Mouse (Mus musculus) small intestine, adult 2 months (tissue): Measurements from ENCODE around the gene Tmem170b. TPM values are rescaled to one million over a fixed set of nuclear protein-coding genes. Genes with fewer than 3 reads are reported as not detected.

ENCODE experiments used
- H3K27ac ChIP-seq: fragments of 200-500 bp; 2 replicates; pipeline ENCODE4 v1.5.1; 2012; ENCODE audit warnings: low read depth, low read length, control low read depth, inconsistent platforms; ENCODE audit not compliant: insufficient read depth
- H3K27me3 ChIP-seq: fragments of 200-500 bp; 2 replicates; pipeline ENCODE4 v1.6.1; 2012; ENCODE audit warnings: mild to moderate bottlenecking, moderate library complexity, low read length, inconsistent platforms; ENCODE audit not compliant: control insufficient read depth, insufficient read depth
- H3K36me3 ChIP-seq: fragments of 200-500 bp; 2 replicates; pipeline ENCODE4 v1.6.1; 2012; ENCODE audit warnings: mild to moderate bottlenecking, low read length, control low read depth, inconsistent platforms; ENCODE audit not compliant: control insufficient read depth, insufficient read depth
- H3K4me1 ChIP-seq: fragments of 200-500 bp; 2 replicates; pipeline ENCODE4 v1.6.1; 2012; ENCODE audit warnings: low read length, inconsistent platforms, mixed read lengths; ENCODE audit not compliant: control insufficient read depth, insufficient read depth, insufficient read length
- H3K4me3 ChIP-seq: fragments of 200-500 bp; 2 replicates; pipeline ENCODE4 v1.5.1; 2012; ENCODE audit warnings: low read depth, mild to moderate bottlenecking, control low read depth, inconsistent platforms, low read length, moderate library complexity
- CTCF ChIP-seq: fragments of 200-500 bp; IDR thresholded peaks from 2 replicates; pipeline ENCODE4 v1.5.1; 2012; ENCODE audit warnings: low read depth, mild to moderate bottlenecking, control low read depth, inconsistent platforms, low read length, moderate library complexity, mixed read lengths; ENCODE audit not compliant: insufficient replicate concordance, insufficient read length; ENCODE audit errors: extremely low read depth
- POLR2A ChIP-seq: fragments of 200-500 bp; IDR thresholded peaks from 2 replicates; pipeline ENCODE4 v1.6.1; 2012; ENCODE audit warnings: low read depth, mild to moderate bottlenecking, control low read depth, inconsistent platforms, low read length, moderate library complexity
- WGBS: fragments of 180-500 bp; shearing (Covaris S2); methylation state at CpG from one replicate; pipeline ENCODE4 v1.1.7; 2018; 5-methylcytosine and 5-hydroxymethylcytosine counted together
- polyA plus RNA-seq: library from polyadenylated mRNA; depleted of rRNA; stranded (reverse); fragments of >200 nt; gene quantifications from 2 replicates; pipeline ENCODE4 v1.2.3, GENCODE M21; 2012

The Tmem170b gene
- polyA plus RNA-seq, 1 experiment, result 5.3 TPM

- TF ChIP-seq CTCF (no peak), POLR2A (no peak)
- Histone ChIP-seq H3K27ac (no peak overlapping the region), H3K4me3 (no peak overlapping the region), H3K4me1 (no peaks in the 10 kb centered on the region; the same call in 1 of the 2 replicates), H3K36me3 (no peaks in the 10 kb centered on the region), H3K27me3 (no peaks in the 10 kb centered on the region)
- 72% methylated on average over 4 of the region's 4 CpGs for WGBS
Observed at GRCm38 (mm10) chr13:41619470-41619869, 13.8 kb downstream of the Tmem170b start.

DNA sequence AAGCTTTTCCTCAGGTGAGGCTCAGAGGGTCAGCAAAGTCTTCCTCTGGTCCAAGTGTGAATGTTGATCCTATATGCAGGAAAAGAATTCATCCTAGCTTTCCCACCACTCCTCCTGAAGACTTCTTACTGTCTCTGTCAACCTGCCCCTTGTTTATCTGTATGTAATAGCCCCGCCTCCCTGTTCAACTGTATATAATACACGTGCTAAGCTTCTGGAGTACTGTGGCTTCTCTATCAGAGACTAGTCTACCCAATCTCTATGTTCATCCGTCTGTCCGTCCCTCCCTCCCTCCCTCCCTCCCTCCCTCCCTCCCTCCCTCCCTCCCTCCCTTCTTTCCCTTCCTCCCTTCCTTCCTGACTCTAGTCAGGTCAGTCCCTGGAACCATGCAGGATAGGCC is 14.4 kb downstream of the Tmem170b start:
- TF ChIP-seq POLR2A (no peak), CTCF (no peak)
- WGBS, result 70% methylated on average over 4 of the region's 4 CpGs

DNA sequence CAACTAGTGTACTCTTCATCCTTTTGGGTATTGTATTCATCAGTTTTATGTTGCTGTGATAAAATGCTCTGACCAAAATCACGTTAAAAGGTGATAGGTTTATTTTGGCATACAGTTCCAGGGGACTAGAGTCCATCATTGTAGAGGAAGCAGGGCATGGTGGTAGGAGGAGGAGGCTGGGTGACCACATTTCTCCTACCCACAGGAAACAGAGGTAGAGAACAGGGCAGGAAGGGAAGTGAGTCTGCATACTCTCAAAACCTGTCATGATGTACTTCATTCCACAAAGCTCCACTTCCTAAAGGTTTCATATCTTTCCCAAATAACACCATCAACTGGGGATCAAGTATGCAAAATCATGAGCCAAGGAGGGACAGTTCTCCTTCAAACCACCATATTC is 18.4 kb downstream of the Tmem170b start:
- WGBS, result 76% methylated on average over 1 of the region's 1 CpGs

More for the DNA sequence above, 14.4 kb downstream of the Tmem170b start:
- Histone ChIP-seq H3K4me1 (no peaks in the 10 kb centered on the region; the same call in 1 of the 2 replicates), H3K36me3 (no peaks in the 10 kb centered on the region), H3K27ac (no peak overlapping the region), H3K4me3 (no peak overlapping the region), H3K27me3 (no peaks in the 10 kb centered on the region)

DNA sequence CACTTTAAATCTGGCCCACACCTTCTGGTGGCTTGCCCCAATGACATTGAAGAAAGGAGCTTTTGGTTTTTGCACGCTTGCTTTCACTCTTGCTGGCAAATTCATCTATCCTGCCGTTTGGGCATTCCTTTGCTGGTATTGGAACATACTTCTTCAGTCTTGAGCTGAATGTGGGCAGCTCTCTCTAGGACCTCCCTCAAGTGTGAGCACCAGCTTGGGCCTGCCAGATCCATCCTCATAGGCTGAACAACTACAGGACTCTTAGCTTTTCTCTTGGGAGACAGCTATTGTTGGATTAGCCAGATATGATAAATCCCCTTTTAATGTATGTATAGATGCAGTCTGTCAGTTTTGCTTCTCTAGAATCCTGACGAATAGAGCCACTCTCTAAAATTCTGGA is 19.5 kb downstream of the Tmem170b start:
- H3K27me3 ChIP-seq, result no peaks in the 10 kb centered on the region
- H3K4me3 ChIP-seq, result no peak overlapping the region
- H3K4me1 ChIP-seq, result peaks cover 2% of the 10 kb centered on the region; the same call in 1 of the 2 replicates
- H3K36me3 ChIP-seq, result peaks cover 4% of the 10 kb centered on the region; the same call in 1 of the 2 replicates
- TF ChIP-seq POLR2A, result no peak
- TF ChIP-seq CTCF, result no peak
- 85% methylated on average over 3 of the region's 3 CpGs for WGBS
- H3K27ac ChIP-seq, result no peak overlapping the region

More for the DNA sequence above, 18.4 kb downstream of the Tmem170b start:
- TF ChIP-seq CTCF, result no peak
- TF ChIP-seq POLR2A, result no peak
- Histone ChIP-seq H3K27ac (no peak overlapping the region), H3K36me3 (peaks cover 3% of the 10 kb centered on the region; the same call in 1 of the 2 replicates), H3K4me3 (no peak overlapping the region), H3K27me3 (no peaks in the 10 kb centered on the region), H3K4me1 (peaks cover 2% of the 10 kb centered on the region; the same call in 1 of the 2 replicates)

DNA sequence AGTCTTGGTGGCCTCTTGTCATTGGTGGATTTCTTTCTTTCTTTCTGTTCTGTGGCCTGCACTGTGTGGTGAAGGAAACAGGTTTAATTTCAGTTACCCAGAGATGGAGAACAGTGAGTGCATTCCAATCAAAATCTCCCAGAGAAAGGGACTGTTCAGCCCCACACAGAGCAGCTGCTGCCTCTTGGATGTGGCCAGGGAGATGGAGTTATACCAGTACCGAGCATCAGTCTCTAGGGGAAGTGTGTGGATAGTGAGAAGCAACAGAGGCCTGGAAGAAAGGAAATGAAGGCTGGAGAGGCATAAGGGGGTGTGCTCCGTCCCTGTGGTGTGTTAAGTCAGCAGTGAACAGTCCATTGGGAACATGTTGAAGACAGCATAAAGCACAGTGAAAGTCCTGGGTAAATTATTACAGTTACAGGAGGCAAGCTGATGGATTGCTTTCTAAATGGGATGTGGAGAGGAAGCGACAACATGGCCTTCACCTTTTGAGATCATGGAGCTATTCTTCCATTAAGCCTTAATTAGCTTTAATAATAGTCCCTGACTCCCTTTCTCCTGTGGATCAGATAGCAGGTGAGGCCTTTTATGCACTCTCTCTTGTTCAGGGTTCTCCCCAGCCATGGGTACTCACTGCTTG is 21.7 kb downstream of the Tmem170b start:
- H3K4me3 ChIP-seq, result no peak overlapping the region
- peaks cover 2% of the 10 kb centered on the region; the same call in 1 of the 2 replicates for H3K4me1 ChIP-seq
- WGBS, result 85% methylated on average over 3 of the region's 3 CpGs
- peaks cover 4% of the 10 kb centered on the region; the same call in 1 of the 2 replicates for H3K36me3 ChIP-seq
- H3K27ac ChIP-seq, result no peak overlapping the region
- no peaks in the 10 kb centered on the region for H3K27me3 ChIP-seq
- TF ChIP-seq POLR2A, result no peak
- TF ChIP-seq CTCF, result no peak

GRCm38 (mm10) chr13:41634401-41634818 is 28.7 kb downstream of the Tmem170b start:
- Histone ChIP-seq H3K27me3 (no peaks in the 10 kb centered on the region), H3K4me3 (no peak overlapping the region), H3K36me3 (peaks cover 6% of the 10 kb centered on the region), H3K4me1 (no peaks in the 10 kb centered on the region), H3K27ac (no peak overlapping the region)
- WGBS, result 31% methylated on average over 13 of the region's 13 CpGs
- peak; percentile 87 for TF ChIP-seq CTCF
- TF ChIP-seq POLR2A, result no peak

DNA sequence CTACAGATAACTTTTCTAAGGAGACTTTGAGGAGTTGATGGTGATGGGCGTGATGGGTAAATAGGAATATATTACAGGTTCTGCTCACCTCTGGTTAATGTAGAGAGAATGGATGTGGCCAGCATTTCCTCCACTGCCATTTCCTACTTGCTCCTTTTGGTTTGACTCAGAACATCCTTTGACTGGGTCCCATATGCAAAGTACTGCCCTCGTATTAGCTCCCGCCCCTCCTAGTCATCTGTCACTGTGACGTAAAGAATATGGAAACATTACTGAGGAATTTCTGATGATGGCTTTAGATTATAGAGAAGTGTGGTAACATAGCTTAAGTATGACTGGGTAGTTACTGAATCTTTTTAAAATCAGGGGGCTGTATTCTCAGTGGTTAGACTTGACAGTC is 32.4 kb downstream of the Tmem170b start:
- Histone ChIP-seq H3K27me3 (no peaks in the 10 kb centered on the region), H3K4me3 (no peak overlapping the region), H3K27ac (no peak overlapping the region), H3K36me3 (peaks cover 7% of the 10 kb centered on the region), H3K4me1 (no peaks in the 10 kb centered on the region)
- 83% methylated on average over 4 of the region's 4 CpGs for WGBS
- no peak for TF ChIP-seq POLR2A
- no peak for TF ChIP-seq CTCF
